Comparison of ENCODE assay signal across 13 mouse cellular contexts in the genomic region with DNA sequence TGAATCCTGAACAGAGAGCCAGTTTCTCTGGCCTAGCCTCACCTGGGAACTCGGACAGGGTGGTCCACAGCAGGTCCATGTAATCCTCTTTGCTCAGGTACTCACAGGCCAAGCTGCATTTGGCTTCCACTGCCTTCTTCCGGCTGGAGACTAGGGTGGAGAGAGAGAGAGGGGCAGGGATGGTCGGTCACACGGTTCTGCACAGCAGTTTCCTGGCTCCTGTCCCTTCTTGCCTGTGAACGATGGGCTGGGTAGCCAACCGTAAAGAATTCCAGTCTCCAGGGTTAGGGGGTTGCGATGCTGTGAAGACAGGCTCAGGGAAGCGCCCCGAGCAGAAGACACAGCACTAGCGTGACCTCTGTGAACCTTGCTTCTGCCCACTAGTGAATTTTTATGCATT. TPM values are rescaled to one million over a fixed set of nuclear protein-coding genes. Genes with fewer than 3 reads are reported as not detected.
DNase-seq lines count a peak whose midpoint lies in the region; ATAC-seq and TF ChIP-seq lines count a peak whose summit lies in the region.
"Had no signal": no experiment of that assay in that cellular context is flagged by ENCODE, and none has a peak within 500 bp of the region (broad histone marks: within the 10 kb centered on the region; RNA-seq: fewer than 3 reads in every experiment).

No protein-coding gene starts in this region.

- H3K27me3 ChIP-seq in forebrain, embryonic 10.5 days (ENCODE audit: poor library complexity, severe bottlenecking) = no peaks in the 10 kb centered on the region
- H3K27me3 ChIP-seq in forebrain, embryonic 14.5 days (replicated peaks; ENCODE audit: control insufficient read depth, insufficient read depth, low read length) = no peaks in the 10 kb centered on the region
- no peaks in the 10 kb centered on the region for H3K27me3 ChIP-seq in heart, embryonic 11.5 days (ENCODE audit: control insufficient read depth, insufficient read depth, low read length)
- H3K27me3 ChIP-seq: forebrain, embryonic 15.5 days; hindbrain, embryonic 15.5 days; limb, embryonic 12.5 days had no signal

- H3K9ac ChIP-seq in forebrain, embryonic 14.5 days (ENCODE audit: low read length) = no peak overlapping the region
- no peak overlapping the region for H3K9ac ChIP-seq in heart, embryonic 11.5 days (ENCODE audit: low read depth, low read length)
- H3K9ac ChIP-seq: forebrain, embryonic 15.5 days; hindbrain, embryonic 15.5 days; limb, embryonic 12.5 days had no signal

- ATAC-seq in forebrain, embryonic 14.5 days = no peak
- no peak for ATAC-seq in heart, embryonic 11.5 days (replicated peaks; ENCODE audit: insufficient number of reproducible peaks, low FRiP score, low TSS enrichment)
- ATAC-seq: forebrain, embryonic 15.5 days had no signal

- 55% methylated on average over 10 of the region's 10 CpGs for WGBS in forebrain, embryonic 10.5 days
- 53% methylated on average over 10 of the region's 10 CpGs for WGBS in forebrain, embryonic 14.5 days
- WGBS in heart, embryonic 11.5 days (ENCODE audit: insufficient replicate concordance) = 68% methylated on average over 10 of the region's 10 CpGs

- 0 out of 2 replicates have a peak overlapping the region, but pooled peaks have one; percentile 8 for H3K27ac ChIP-seq in forebrain, embryonic 10.5 days
- no peak overlapping the region for H3K27ac ChIP-seq in forebrain, embryonic 14.5 days (ENCODE audit: low read depth, low read length)
- H3K27ac ChIP-seq in heart, embryonic 11.5 days (ENCODE audit: low read depth, low read length) = no peak overlapping the region
- H3K27ac ChIP-seq: forebrain, embryonic 15.5 days; hindbrain, embryonic 15.5 days; limb, embryonic 12.5 days had no signal

- H3K4me1 ChIP-seq in forebrain, embryonic 10.5 days = peaks cover 32% of the 10 kb centered on the region
- no peaks in the 10 kb centered on the region for H3K4me1 ChIP-seq in forebrain, embryonic 14.5 days (ENCODE audit: control insufficient read depth, insufficient read depth, low read length)
- H3K4me1 ChIP-seq in heart, embryonic 11.5 days (ENCODE audit: control insufficient read depth, insufficient read depth, low read length) = peaks cover 3% of the 10 kb centered on the region; the same call in 1 of the 2 replicates
- H3K4me1 ChIP-seq: forebrain, embryonic 15.5 days; hindbrain, embryonic 15.5 days; limb, embryonic 12.5 days had no signal

- no peaks in the 10 kb centered on the region for H3K36me3 ChIP-seq in forebrain, embryonic 10.5 days (replicated peaks)
- peaks cover 18% of the 10 kb centered on the region; the same call in 1 of the 2 replicates for H3K36me3 ChIP-seq in forebrain, embryonic 14.5 days (ENCODE audit: control insufficient read depth, insufficient read depth, low read length)
- H3K36me3 ChIP-seq in heart, embryonic 11.5 days (ENCODE audit: control insufficient read depth, insufficient read depth, low read length) = no peaks in the 10 kb centered on the region
- H3K36me3 ChIP-seq: limb, embryonic 12.5 days had no signal

- H3K4me2 ChIP-seq in forebrain, embryonic 14.5 days (ENCODE audit: low read length) = no peak overlapping the region
- no peak overlapping the region for H3K4me2 ChIP-seq in heart, embryonic 11.5 days
- H3K4me2 ChIP-seq: forebrain, embryonic 15.5 days; hindbrain, embryonic 15.5 days; limb, embryonic 12.5 days had no signal

- H3K4me3 ChIP-seq in forebrain, embryonic 10.5 days = no peak overlapping the region
- no peak overlapping the region for H3K4me3 ChIP-seq in forebrain, embryonic 14.5 days (ENCODE audit: low read depth, low read length)
- no peak overlapping the region for H3K4me3 ChIP-seq in heart, embryonic 11.5 days (ENCODE audit: low read depth, low read length)
- H3K4me3 ChIP-seq: forebrain, embryonic 15.5 days; hindbrain, embryonic 15.5 days; limb, embryonic 12.5 days had no signal

- no peak for TF ChIP-seq POLR2A in brain, embryonic 14.5 days (IDR thresholded peaks at IDR 0.05; ENCODE audit: borderline replicate concordance, extremely low read depth, insufficient read depth, insufficient read length, poor library complexity, severe bottlenecking)

- peaks cover 5% of the 10 kb centered on the region; the same call in 1 of the 2 replicates for H3K9me3 ChIP-seq in forebrain, embryonic 10.5 days
- no peaks in the 10 kb centered on the region for H3K9me3 ChIP-seq in forebrain, embryonic 14.5 days (replicated peaks; ENCODE audit: control insufficient read depth, low read length)
- H3K9me3 ChIP-seq in heart, embryonic 11.5 days (replicated peaks; ENCODE audit: control insufficient read depth, low read length) = no peaks in the 10 kb centered on the region
- H3K9me3 ChIP-seq: forebrain, embryonic 15.5 days; hindbrain, embryonic 15.5 days had no signal

- no peak for TF ChIP-seq CTCF in brain, embryonic 14.5 days (IDR thresholded peaks at IDR 0.05; ENCODE audit: borderline replicate concordance, extremely low read depth, insufficient read depth, insufficient read length)

- DNase-seq in forebrain, embryonic 10.5 days (ENCODE audit: extremely low spot score, low spot score) = no peak
- DNase-seq in forebrain, embryonic 14.5 days (ENCODE audit: low spot score) = no peak
- DNase-seq in brain, embryonic 14.5 days (ENCODE audit: low read depth) = peak; percentile 17
- DNase-seq in kidney, adult 18-20 months = peak; percentile 40
- peak; percentile 67 for DNase-seq in kidney, postnatal 14 days
- DNase-seq in adrenal gland, postnatal 25 days = no peak
- DNase-seq in urinary bladder, postnatal 25 days (ENCODE audit: low spot score) = no peak
- DNase-seq: embryo, embryonic 11 days had no signal

RNA-seq across cellular contexts. Expression of a gene that starts 30.1 kb away (rescaled TPM):
- 12.4 and 12.7 TPM in 2 replicates for polyA plus RNA-seq in forebrain, embryonic 10.5 days (2016; fragmentation: Nextera tagmentation; extraction: Ambion mirVana)
- 13.9 and 16.9 TPM in 2 replicates for polyA plus RNA-seq in forebrain, embryonic 14.5 days (2014; fragmentation: Nextera tagmentation; extraction: Ambion mirVana)
- 40.0 and 41.6 TPM in 2 replicates for polyA plus RNA-seq in brain, embryonic 14.5 days (2012; rRNA removed)
- polyA plus RNA-seq in heart, embryonic 11.5 days (2014; fragmentation: Nextera tagmentation; extraction: Ambion mirVana) = 6.7 and 8.2 TPM in 2 replicates
- total RNA-seq in adrenal gland, postnatal 25 days (2021) = 35.1 and 36.6 TPM in 2 replicates

RNA-seq across cellular contexts. Expression of a gene that starts 31.6 kb away (rescaled TPM):
- not detected in 2 replicates for polyA plus RNA-seq in forebrain, embryonic 10.5 days (2016; fragmentation: Nextera tagmentation; extraction: Ambion mirVana)
- not detected in 2 replicates for polyA plus RNA-seq in forebrain, embryonic 14.5 days (2014; fragmentation: Nextera tagmentation; extraction: Ambion mirVana)
- not detected in 2 replicates for polyA plus RNA-seq in brain, embryonic 14.5 days (2012; rRNA removed)
- polyA plus RNA-seq in heart, embryonic 11.5 days (2014; fragmentation: Nextera tagmentation; extraction: Ambion mirVana) = not detected in 2 replicates
- total RNA-seq in adrenal gland, postnatal 25 days (2021) = not detected in 2 replicates
- polyA plus RNA-seq: forebrain, embryonic 15.5 days; heart, postnatal 0 days; limb, embryonic 12.5 days had no signal

RNA-seq across cellular contexts. Expression of a gene that starts 41.4 kb away (rescaled TPM):
- polyA plus RNA-seq in forebrain, embryonic 10.5 days (2016; fragmentation: Nextera tagmentation; extraction: Ambion mirVana) = 13.9 and 17.5 TPM in 2 replicates
- 16.0 and 16.6 TPM in 2 replicates for polyA plus RNA-seq in forebrain, embryonic 14.5 days (2014; fragmentation: Nextera tagmentation; extraction: Ambion mirVana)
- 12.2 and 19.2 TPM in 2 replicates for polyA plus RNA-seq in brain, embryonic 14.5 days (2012; rRNA removed)
- polyA plus RNA-seq in heart, embryonic 11.5 days (2014; fragmentation: Nextera tagmentation; extraction: Ambion mirVana) = 18.2 and 35.8 TPM in 2 replicates
- total RNA-seq in adrenal gland, postnatal 25 days (2021) = 18.9 and 22.7 TPM in 2 replicates

RNA-seq across cellular contexts. Expression of a gene that starts 56.3 kb away (rescaled TPM):
- polyA plus RNA-seq in forebrain, embryonic 10.5 days (2016; fragmentation: Nextera tagmentation; extraction: Ambion mirVana) = 3.2 and 5.4 TPM in 2 replicates
- polyA plus RNA-seq in forebrain, embryonic 14.5 days (2014; fragmentation: Nextera tagmentation; extraction: Ambion mirVana) = 60.5 and 80.1 TPM in 2 replicates
- 70.1 and 81.5 TPM in 2 replicates for polyA plus RNA-seq in brain, embryonic 14.5 days (2012; rRNA removed)
- polyA plus RNA-seq in heart, embryonic 11.5 days (2014; fragmentation: Nextera tagmentation; extraction: Ambion mirVana) = 0.24 TPM in 1 of 2 replicates, not detected in the other
- 2.6 and 3.1 TPM in 2 replicates for total RNA-seq in adrenal gland, postnatal 25 days (2021)
- polyA plus RNA-seq: heart, postnatal 0 days had no signal

Comparison
In these comparisons a context has a peak if more than half of its experiments do, and no peak if none do; other contexts are left out.
1. DNase-seq: peak in brain, embryonic 14.5 days (single experiment), kidney, adult 18-20 months (single experiment) and kidney, postnatal 14 days (single experiment); none in forebrain, embryonic 10.5 days (single experiment), forebrain, embryonic 14.5 days (single experiment), adrenal gland, postnatal 25 days (single experiment) and urinary bladder, postnatal 25 days (single experiment).